Mouse (Mus musculus): ENCODE data around the gene Itgb5. TPM values are rescaled to one million over a fixed set of nuclear protein-coding genes. Genes with fewer than 3 reads are reported as not detected.

The Itgb5 gene
- total and polyA plus RNA-seq, 2 experiments from 2014 or later: 18.4 to 46.7 TPM

GRCm38 (mm10) chr16:33950386-33950785 is 120.9 kb downstream of the Itgb5 start:
- Histone ChIP-seq H3K9ac (replicated peaks; ENCODE audit: low read length) (no peak overlapping the region), H3K9me3 (ENCODE audit: low read length) (no peaks in the 10 kb centered on the region), H3K36me3 (ENCODE audit: insufficient read depth, low read length) (peaks cover 16% of the 10 kb centered on the region; the same call in 1 of the 2 replicates), H3K4me2 (ENCODE audit: low read depth, low read length) (no peak overlapping the region), H3K27ac (no peak overlapping the region), H3K27me3 (ENCODE audit: insufficient read depth, low read length) (no peaks in the 10 kb centered on the region), H3K4me3 (ENCODE audit: low read length) (no peak overlapping the region), H3K4me1 (ENCODE audit: insufficient read depth, low read length) (no peaks in the 10 kb centered on the region)
- 0 out of 2 replicates have a peak, but pooled peaks have one; percentile 7 for ATAC-seq
- 86% methylated on average over 6 of the region's 6 CpGs for WGBS
- no peak for DNase-seq (ENCODE audit: low spot score)
- peak; percentile 40 for TF ChIP-seq CTCF (IDR thresholded peaks at IDR 0.05; ENCODE audit: low read depth)

GRCm38 (mm10) chr16:33950830-33951229 is 121.4 kb downstream of the Itgb5 start:
- TF ChIP-seq CTCF (IDR thresholded peaks at IDR 0.05; ENCODE audit: low read depth): peak; percentile 98
- Histone ChIP-seq H3K4me2 (ENCODE audit: low read depth, low read length) (no peak overlapping the region), H3K27me3 (ENCODE audit: insufficient read depth, low read length) (no peaks in the 10 kb centered on the region), H3K4me1 (ENCODE audit: insufficient read depth, low read length) (no peaks in the 10 kb centered on the region), H3K27ac (no peak overlapping the region), H3K4me3 (ENCODE audit: low read length) (no peak overlapping the region), H3K9me3 (ENCODE audit: low read length) (no peaks in the 10 kb centered on the region), H3K36me3 (ENCODE audit: insufficient read depth, low read length) (peaks cover 20% of the 10 kb centered on the region; the same call in 1 of the 2 replicates), H3K9ac (replicated peaks; ENCODE audit: low read length) (no peak overlapping the region)
- ATAC-seq: peak; percentile 74
- 36% methylated on average over 4 of the region's 4 CpGs for WGBS
- peak; percentile 88 for DNase-seq (ENCODE audit: low spot score)

GRCm38 (mm10) chr16:33953008-33953407 is 123.5 kb downstream of the Itgb5 start:
- ATAC-seq: no peak

GRCm38 (mm10) chr16:33954793-33955192 is 125.3 kb downstream of the Itgb5 start:
- no peaks in the 10 kb centered on the region for H3K9me3 ChIP-seq (ENCODE audit: low read length)
- no peak overlapping the region for H3K4me2 ChIP-seq (ENCODE audit: low read depth, low read length)
- H3K27me3 ChIP-seq (ENCODE audit: insufficient read depth, low read length): no peaks in the 10 kb centered on the region
- no peak overlapping the region for H3K4me3 ChIP-seq (ENCODE audit: low read length)
- ATAC-seq: no peak
- no peak overlapping the region for H3K27ac ChIP-seq
- peaks cover 42% of the 10 kb centered on the region for H3K36me3 ChIP-seq (ENCODE audit: insufficient read depth, low read length)
- TF ChIP-seq CTCF (IDR thresholded peaks at IDR 0.05; ENCODE audit: low read depth): no peak
- WGBS: 97% methylated on average over 1 of the region's 1 CpGs
- no peak for DNase-seq (ENCODE audit: low spot score)
- no peaks in the 10 kb centered on the region for H3K4me1 ChIP-seq (ENCODE audit: insufficient read depth, low read length)
- no peak overlapping the region for H3K9ac ChIP-seq (replicated peaks; ENCODE audit: low read length)

More at GRCm38 (mm10) chr16:33953008-33953407, 123.5 kb downstream of the Itgb5 start:
- H3K27ac ChIP-seq: no peak overlapping the region
- H3K9me3 ChIP-seq (ENCODE audit: low read length): no peaks in the 10 kb centered on the region
- H3K27me3 ChIP-seq (ENCODE audit: insufficient read depth, low read length): no peaks in the 10 kb centered on the region
- peaks cover 36% of the 10 kb centered on the region for H3K36me3 ChIP-seq (ENCODE audit: insufficient read depth, low read length)
- no peak for TF ChIP-seq CTCF (IDR thresholded peaks at IDR 0.05; ENCODE audit: low read depth)
- H3K9ac ChIP-seq (replicated peaks; ENCODE audit: low read length): no peak overlapping the region
- no peak for DNase-seq (ENCODE audit: low spot score)
- WGBS: 87% methylated on average over 4 of the region's 4 CpGs
- no peak overlapping the region for H3K4me3 ChIP-seq (ENCODE audit: low read length)
- H3K4me1 ChIP-seq (ENCODE audit: insufficient read depth, low read length): no peaks in the 10 kb centered on the region
- no peak overlapping the region for H3K4me2 ChIP-seq (ENCODE audit: low read depth, low read length)

- TF ChIP-seq CTCF (IDR thresholded peaks at IDR 0.05; ENCODE audit: low read depth): no peak
- peaks cover 30% of the 10 kb centered on the region for H3K36me3 ChIP-seq (ENCODE audit: insufficient read depth, low read length)
- WGBS: 92% methylated on average over 6 of the region's 6 CpGs
- 0 out of 2 replicates have a peak, but pooled peaks cover 3% of the 10 kb centered on the region for H3K4me1 ChIP-seq (ENCODE audit: insufficient read depth, low read length)
- H3K27me3 ChIP-seq (ENCODE audit: insufficient read depth, low read length): no peaks in the 10 kb centered on the region
- no peak overlapping the region for H3K9ac ChIP-seq (replicated peaks; ENCODE audit: low read length)
- ATAC-seq (no peak), DNase-seq (ENCODE audit: low spot score) (no peak)
- no peak overlapping the region for H3K4me2 ChIP-seq (ENCODE audit: low read depth, low read length)
- no peak overlapping the region for H3K4me3 ChIP-seq (ENCODE audit: low read length)
- no peaks in the 10 kb centered on the region for H3K9me3 ChIP-seq (ENCODE audit: low read length)
- H3K27ac ChIP-seq: no peak overlapping the region
Observed at GRCm38 (mm10) chr16:33963509-33963908, 134.0 kb downstream of the Itgb5 start.

GRCm38 (mm10) chr16:33965878-33966537 is 136.5 kb downstream of the Itgb5 start:
- DNase-seq (ENCODE audit: low spot score) (no peak), ATAC-seq (peak; percentile 1; the same call in 1 of the 2 replicates)
- TF ChIP-seq CTCF (IDR thresholded peaks at IDR 0.05; ENCODE audit: low read depth): no peak

More at GRCm38 (mm10) chr16:33965878-33966537, 136.5 kb downstream of the Itgb5 start:
- peaks cover 15% of the 10 kb centered on the region for H3K36me3 ChIP-seq (ENCODE audit: insufficient read depth, low read length)
- peak overlapping the region; percentile 78 for H3K9ac ChIP-seq (replicated peaks; ENCODE audit: low read length)
- no peaks in the 10 kb centered on the region for H3K27me3 ChIP-seq (ENCODE audit: insufficient read depth, low read length)
- H3K9me3 ChIP-seq (ENCODE audit: low read length): no peaks in the 10 kb centered on the region
- 0 out of 2 replicates have a peak, but pooled peaks cover 3% of the 10 kb centered on the region for H3K4me1 ChIP-seq (ENCODE audit: insufficient read depth, low read length)
- peak overlapping the region; percentile 67; the same call in 1 of the 2 replicates for H3K27ac ChIP-seq
- WGBS: 14% methylated on average over 15 of the region's 15 CpGs
- peak overlapping the region; percentile 93 for H3K4me2 ChIP-seq (ENCODE audit: low read depth, low read length)
- peak overlapping the region; percentile 88 for H3K4me3 ChIP-seq (ENCODE audit: low read length)
